Mouse (Mus musculus): ENCODE measurements around the gene Gm21977.
"Not testable (repeated sequence)": the region's sequence is repeated elsewhere in the genome, so short reads cannot be mapped to it uniquely, and the experiment has no call there.

Gm21977 gene

DNA sequence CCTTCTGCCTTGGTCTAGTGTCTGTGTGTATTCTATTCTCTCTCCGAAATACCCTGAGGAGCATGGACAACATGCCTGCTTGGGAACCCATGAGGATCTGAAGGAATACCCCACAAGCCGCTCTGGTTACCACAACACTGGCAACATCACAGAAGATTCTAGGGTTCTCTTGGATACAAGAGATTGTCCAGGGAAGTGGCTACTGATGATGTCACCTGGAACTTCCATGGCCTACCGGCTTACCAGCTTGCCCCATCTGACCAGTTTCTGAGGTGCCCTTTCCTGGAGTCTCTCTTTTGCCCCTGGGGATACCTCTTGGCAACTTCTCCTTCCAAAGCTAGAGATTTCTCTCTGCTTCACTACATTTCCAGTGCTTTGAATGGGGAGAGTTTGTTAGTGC is at the start of gene Gm21977:
Gene Gm21977 (minus strand): TSS at position 101 of the 400 bp plus-strand sequence.
- DNase-seq (ENCODE audit: extremely low spot score, low spot score): not testable (repeated sequence)
